Mouse (Mus musculus) c-Kit-positive CD71-positive TER-119-positive erythroid progenitor cells, embryonic 14.5 days (primary cell): Measurements from ENCODE around the gene Iqub.

Experiments used
- DNase-seq: peaks from one replicate; pipeline ENCODE4 v3.0.0-alpha.2; 2013; ENCODE audit warnings: low spot score

Gene Iqub

GRCm38 (mm10) chr6:24514552-24515284 is at the start of gene Iqub:
Gene Iqub, minus strand, starts transcription at chr6:24515067.
- DNase-seq: no peak

DNA sequence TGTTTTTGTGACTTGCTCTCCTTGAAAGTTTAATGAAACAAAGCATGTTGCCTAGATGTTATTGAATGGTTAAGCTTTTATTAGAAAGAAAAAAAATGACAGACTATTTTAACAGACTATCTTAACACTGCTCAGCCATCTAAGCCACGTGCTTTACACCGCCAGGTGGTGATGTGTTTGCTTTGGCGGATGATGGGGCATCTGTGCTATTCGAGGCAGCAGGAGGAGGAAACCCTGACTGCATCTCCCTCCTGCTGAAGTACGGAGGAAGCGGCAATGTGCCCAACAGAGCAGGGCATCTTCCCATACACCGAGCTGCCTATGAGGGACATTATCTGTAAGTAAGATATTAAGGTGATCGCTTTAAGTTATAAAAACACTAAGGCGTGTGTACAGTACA is 49.2 kb upstream of the Iqub start:
- no peak for DNase-seq

GRCm38 (mm10) chr6:24555488-24555887 is 40.6 kb upstream of the Iqub start:
- DNase-seq: no peak

- DNase-seq: no peak
Measured at GRCm38 (mm10) chr6:24554427-24555086, 39.7 kb upstream of the Iqub start.

GRCm38 (mm10) chr6:24552046-24552445 is 37.2 kb upstream of the Iqub start:
- DNase-seq: no peak

DNA sequence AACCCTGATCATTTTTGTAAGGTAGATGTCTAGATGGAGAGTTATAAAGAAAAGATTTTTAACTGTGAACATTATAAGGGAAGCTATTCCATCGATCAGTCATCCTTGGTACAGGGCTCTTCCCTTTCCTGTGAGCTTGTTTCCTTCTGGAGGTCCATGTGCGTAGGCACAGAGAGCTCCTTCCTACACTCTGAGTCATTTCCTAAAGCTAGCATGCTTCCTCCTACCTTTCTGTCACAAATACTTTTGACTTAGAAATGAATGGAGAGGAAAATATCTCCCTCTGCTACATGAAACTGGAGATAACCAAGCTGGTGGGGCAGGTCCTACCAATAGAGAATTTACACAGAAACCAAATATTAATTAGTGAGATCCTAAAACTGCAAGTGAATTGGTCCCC is 34.9 kb upstream of the Iqub start:
- DNase-seq: no peak

DNA sequence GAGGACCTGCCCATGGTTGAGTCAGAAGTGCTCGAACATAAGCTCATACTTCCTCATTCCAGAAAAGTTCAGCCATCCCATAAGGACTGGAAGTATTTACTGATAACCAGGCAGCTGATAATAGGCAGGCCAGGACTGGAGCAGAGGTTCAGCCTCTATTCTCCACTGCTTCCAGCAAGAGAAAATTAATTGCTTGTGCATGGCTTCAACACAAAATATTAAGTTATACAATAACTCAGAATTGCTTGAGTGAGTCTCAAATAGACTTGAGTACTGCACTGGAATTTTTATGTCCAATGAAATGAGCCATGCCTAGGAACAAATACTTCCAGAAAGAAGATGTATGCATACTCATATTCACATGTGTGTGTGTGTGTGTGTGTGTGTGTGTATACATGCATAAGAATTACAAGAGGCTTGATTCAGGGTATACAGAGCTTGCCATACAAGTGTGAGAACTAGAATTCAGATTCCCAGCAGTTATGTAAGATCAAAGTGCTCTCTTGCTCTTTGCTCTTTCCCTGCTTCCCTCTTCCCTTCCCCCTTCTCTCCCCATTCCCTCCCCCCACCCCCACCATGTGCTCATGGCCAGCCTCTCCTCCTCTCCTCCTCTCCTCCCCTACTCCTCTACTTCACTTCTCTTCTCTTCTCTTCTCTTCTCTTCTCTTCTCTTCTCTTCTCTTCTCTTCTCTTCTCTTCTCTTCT is 32.0 kb upstream of the Iqub start:
- no peak for DNase-seq

DNA sequence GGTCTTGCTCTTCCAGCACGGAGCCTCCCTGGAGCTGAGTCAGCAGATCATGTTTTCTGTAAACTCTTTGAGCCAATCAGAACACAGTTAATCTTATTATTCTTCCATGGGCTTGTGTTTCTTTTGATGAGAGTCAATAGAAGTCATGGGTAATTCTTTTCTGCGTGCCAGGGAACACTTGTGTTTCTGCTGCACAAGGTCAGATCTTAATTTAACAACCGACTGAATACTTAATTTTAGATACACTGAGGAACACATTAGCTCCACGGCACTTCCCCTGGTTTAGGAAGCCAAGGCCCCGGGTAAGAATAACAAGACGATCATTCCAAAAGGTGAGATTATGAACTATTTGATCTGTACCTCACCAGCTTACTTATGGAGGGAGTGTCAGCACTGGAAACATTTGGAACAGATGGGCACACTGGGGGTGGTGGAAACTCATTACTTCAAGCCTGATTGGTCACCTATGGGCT is 28.3 kb upstream of the Iqub start:
- no peak for DNase-seq

GRCm38 (mm10) chr6:24542393-24542792 is 27.5 kb upstream of the Iqub start:
- no peak for DNase-seq

DNA sequence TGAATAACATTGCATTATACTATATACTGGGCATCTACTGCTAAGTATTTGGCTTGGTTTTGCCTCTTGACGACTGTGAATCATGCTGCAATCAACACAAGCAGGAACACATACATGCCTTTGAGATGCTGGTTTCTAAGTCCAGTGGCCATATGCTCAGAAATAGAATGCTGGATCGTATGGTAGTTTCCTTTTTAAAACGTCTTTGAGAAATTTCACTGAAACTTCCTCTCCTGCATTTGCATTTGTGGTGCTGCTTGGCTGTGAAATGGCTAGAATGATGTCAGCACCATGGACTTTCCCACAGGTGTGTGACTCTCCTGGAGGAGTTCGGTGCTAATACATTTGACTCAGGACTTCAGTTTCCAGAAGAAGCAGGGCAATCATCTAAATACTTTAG is 25.2 kb upstream of the Iqub start:
- DNase-seq: no peak

DNA sequence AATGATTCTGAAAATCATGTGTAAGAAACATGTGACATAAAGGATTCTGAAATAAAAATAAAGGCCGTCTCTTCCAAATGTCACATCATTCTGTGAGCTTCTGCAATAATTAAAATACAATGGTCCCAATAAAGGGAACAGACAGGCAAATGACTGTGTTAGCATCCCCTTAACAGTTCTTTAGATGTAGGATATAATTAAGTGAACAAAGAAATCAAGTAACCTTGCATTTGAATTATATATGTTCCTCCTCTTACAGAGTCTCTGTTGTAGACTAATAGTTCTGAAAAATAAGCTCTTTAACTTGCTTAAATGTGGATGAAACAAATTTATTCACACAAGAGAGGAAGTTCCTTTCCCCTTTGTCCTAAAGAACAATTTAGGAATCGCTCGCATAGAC is 23.6 kb upstream of the Iqub start:
- DNase-seq: no peak

DNA sequence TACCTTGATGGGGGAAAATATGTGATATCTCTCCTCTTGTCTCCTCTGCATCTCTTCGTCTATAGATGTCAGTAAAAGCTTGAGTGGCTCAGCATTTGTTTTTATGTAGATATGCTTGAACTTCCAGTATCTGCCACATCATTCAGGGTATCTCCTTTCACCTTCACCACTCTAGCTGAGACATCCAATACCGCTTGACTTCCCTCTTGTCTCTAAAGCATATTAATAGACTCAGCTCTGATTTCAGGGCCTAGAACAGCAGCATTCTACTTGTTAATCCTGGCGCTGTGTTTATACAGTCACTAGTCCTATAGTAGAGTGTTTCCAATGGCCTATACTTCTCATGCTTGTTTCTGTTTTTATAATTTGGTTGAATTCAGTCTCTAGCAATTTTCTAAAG is 17.9 kb upstream of the Iqub start:
- DNase-seq: no peak

- DNase-seq: no peak
Measured at GRCm38 (mm10) chr6:24530711-24531420, 16.0 kb upstream of the Iqub start.

DNA sequence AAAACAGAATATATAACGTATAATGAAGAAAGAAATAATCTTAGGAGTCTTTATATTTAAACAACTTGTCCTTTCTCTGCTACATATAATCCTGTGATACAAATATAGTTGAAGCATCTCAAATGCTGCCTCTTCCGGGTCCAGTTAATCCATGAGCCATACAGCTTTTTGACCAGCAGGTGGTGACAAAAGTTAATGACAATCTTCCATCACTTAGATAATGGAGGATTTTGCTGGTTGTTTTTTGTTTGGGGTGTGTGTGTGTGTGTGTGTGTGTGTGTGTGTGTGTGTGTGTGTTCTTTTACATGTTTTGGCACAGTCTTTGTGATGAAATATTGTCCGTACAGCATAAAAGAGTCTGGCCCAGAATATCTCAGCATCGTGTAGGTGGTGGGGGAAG is 15.3 kb upstream of the Iqub start:
- peak; percentile 55 for DNase-seq

GRCm38 (mm10) chr6:24528064-24528243 is 13.1 kb upstream of the Iqub start, which contains the start of gene Asb15:
Gene Asb15, plus strand, starts transcription at chr6:24528144.
- DNase-seq: no peak

GRCm38 (mm10) chr6:24527155-24528063 is 12.5 kb upstream of the Iqub start, which contains the start of gene Ndufa5:
Gene Ndufa5, minus strand, starts transcription at chr6:24528013.
- peak; percentile 94 for DNase-seq

GRCm38 (mm10) chr6:24525705-24526104 is 10.8 kb upstream of the Iqub start:
- DNase-seq: no peak

DNA sequence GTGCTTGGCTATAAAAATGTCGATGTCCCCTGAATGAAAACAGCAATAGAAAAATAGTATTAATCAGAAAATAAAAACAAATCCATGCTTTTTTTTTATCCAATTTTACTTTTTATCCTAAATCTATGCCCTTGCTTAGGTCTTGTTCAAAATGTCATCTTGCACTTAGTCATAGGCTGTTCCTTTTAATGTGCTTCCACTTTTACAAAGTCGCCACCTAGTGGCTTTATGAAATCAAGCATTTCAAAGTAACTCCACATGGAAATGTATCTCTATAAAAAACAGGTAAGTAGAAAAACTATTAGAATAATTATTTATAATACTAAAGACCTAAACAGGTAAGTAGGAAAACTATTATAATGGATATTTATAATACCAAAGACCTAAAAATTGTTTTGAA is 1.3 kb upstream of the Iqub start:
- no peak for DNase-seq

GRCm38 (mm10) chr6:24504141-24504540 is 10.7 kb downstream of the Iqub start:
- DNase-seq: no peak

DNA sequence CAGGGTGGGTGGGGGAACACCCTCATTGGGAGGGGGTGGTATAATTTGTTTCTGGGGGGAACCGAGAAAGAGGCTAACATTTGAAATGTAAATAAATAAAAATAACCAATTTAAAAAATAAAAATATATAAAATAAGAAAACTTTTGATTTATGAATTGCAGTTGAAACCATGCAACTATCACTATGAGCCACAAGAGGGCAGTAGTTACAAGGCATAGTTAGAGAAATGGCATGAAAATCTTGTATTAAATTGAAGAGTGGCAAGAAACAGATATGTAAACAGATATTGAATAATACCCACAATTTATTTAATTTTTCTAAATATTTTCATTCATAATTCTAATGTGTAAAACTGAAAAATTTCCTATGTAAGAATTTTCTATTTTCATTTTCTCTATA is 24.5 kb downstream of the Iqub start:
- DNase-seq: no peak

DNA sequence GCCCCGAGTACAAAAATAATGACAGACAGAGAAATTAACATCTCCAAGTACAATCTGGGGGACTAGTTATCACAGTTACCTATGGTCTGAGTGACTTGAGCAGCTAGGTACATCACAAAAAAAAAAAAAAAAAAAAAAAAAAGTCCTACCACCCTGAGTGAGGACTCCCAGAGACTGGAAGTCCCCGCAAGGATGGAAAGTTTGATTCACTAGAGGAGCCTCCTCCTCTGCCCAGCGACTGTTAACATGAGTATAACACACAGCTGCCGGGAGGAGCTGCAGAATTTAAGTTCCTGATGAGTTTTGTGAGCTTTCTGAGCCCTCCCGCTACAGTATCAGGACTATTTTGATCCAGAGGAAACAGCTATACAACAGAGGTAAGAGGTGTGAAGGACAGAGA is 28.3 kb downstream of the Iqub start:
- no peak for DNase-seq
